Mouse (Mus musculus) myocyte (in vitro differentiated cells): ENCODE measurements around the gene Dpyd. TPM values are rescaled to one million over a fixed set of nuclear protein-coding genes. Genes with fewer than 3 reads are reported as not detected.

ENCODE experiments used
- H3K27me3 ChIP-seq: one replicate; pipeline ENCODE4 v1.6.1; 2011; ENCODE audit not compliant: control insufficient read depth, insufficient read depth, insufficient read length
- H3K36me3 ChIP-seq: one replicate; pipeline ENCODE4 v1.6.1; 2011; ENCODE audit not compliant: control insufficient read depth, insufficient read depth
- H3K4me2 ChIP-seq: one replicate; pipeline ENCODE4 v1.6.1; 2011; ENCODE audit warnings: low read depth, control low read depth
- H3K4me3 ChIP-seq: one replicate; pipeline ENCODE4 v1.5.1; 2011; ENCODE audit warnings: mild to moderate bottlenecking, control low read depth, moderate library complexity
- H3K79me2 ChIP-seq: one replicate; pipeline ENCODE4 v1.6.1; 2011; ENCODE audit not compliant: control insufficient read depth, insufficient read depth
- H3ac ChIP-seq: one replicate; pipeline ENCODE4 v1.6.1; 2011; ENCODE audit not compliant: control insufficient read depth, insufficient read length
- CEBPB ChIP-seq: IDR thresholded peaks from 2 replicates; pipeline ENCODE4 v1.6.1; 2011; ENCODE audit warnings: mild to moderate bottlenecking, moderate library complexity; ENCODE audit not compliant: poor library complexity, insufficient read depth, severe bottlenecking
- E2F4 ChIP-seq: IDR thresholded peaks from one replicate; pipeline ENCODE4 v1.6.1; 2011; ENCODE audit warnings: mild to moderate bottlenecking, control low read depth, moderate library complexity; ENCODE audit not compliant: insufficient read depth
- MAX ChIP-seq: IDR thresholded peaks from one replicate; pipeline ENCODE4 v1.6.1; 2011; ENCODE audit warnings: low read depth, mild to moderate bottlenecking, control low read depth
- MYOD1 ChIP-seq, 3 experiments: IDR thresholded peaks; one replicate each; pipeline ENCODE4 v1.6.1; 2011; ENCODE audit warnings: control low read depth in 2 of 3, low read depth in 2 of 3, mild to moderate bottlenecking in 2 of 3, moderate library complexity in 1 of 3; ENCODE audit not compliant: insufficient read length in 2 of 3, control insufficient read depth in 1 of 3
- MYOG ChIP-seq, 3 experiments: IDR thresholded peaks; one replicate each; pipeline ENCODE4 v1.6.1; 2011; ENCODE audit warnings: control low read depth in 2 of 3, low read depth in 2 of 3, mild to moderate bottlenecking in 2 of 3; ENCODE audit not compliant: insufficient read length in 2 of 3, control insufficient read depth in 1 of 3, insufficient read depth in 1 of 3
- POLR2A ChIP-seq: IDR thresholded peaks from one replicate; pipeline ENCODE4 v1.6.1; 2011; ENCODE audit warnings: low read depth, mild to moderate bottlenecking, control low read depth, moderate library complexity; ENCODE audit not compliant: insufficient read length
- POLR2AphosphoS2 ChIP-seq: IDR thresholded peaks from one replicate; pipeline ENCODE4 v1.6.1; 2011; ENCODE audit warnings: low read depth, control low read depth; ENCODE audit not compliant: insufficient read length
- REST ChIP-seq: IDR thresholded peaks from one replicate; pipeline ENCODE4 v1.6.1; 2011; ENCODE audit warnings: mild to moderate bottlenecking, control low read depth, moderate library complexity; ENCODE audit not compliant: insufficient read depth, insufficient read length
- SRF ChIP-seq: IDR thresholded peaks from one replicate; pipeline ENCODE4 v1.6.1; 2011; ENCODE audit warnings: low read depth; ENCODE audit not compliant: control insufficient read depth, insufficient read length
- TCF12 ChIP-seq: IDR thresholded peaks from one replicate; pipeline ENCODE4 v1.6.1; 2011; ENCODE audit warnings: mild to moderate bottlenecking, control low read depth; ENCODE audit not compliant: poor library complexity, insufficient read depth, severe bottlenecking
- TCF3 ChIP-seq: IDR thresholded peaks from one replicate; pipeline ENCODE4 v1.6.1; 2011; ENCODE audit warnings: low read depth, control low read depth; ENCODE audit not compliant: insufficient read length
- USF1 ChIP-seq: IDR thresholded peaks from one replicate; pipeline ENCODE4 v1.6.1; 2011; ENCODE audit warnings: low read depth, mild to moderate bottlenecking, control low read depth, moderate library complexity
- polyA plus RNA-seq: library from polyadenylated mRNA; unstranded; fragments of >200 nt; fragmentation: generic; extraction: Trizol; gene quantifications from one replicate; pipeline ENCODE4 v1.2.1, GENCODE M21; 2012; ENCODE audit warnings: missing spikeins

The Dpyd gene
- polyA plus RNA-seq, 1 experiment, result 2.0 TPM

- no peak overlapping the region for H3ac ChIP-seq
- no peak overlapping the region for H3K4me3 ChIP-seq
- H3K27me3 ChIP-seq, result no peaks in the 10 kb centered on the region
- H3K4me2 ChIP-seq, result no peak overlapping the region
- H3K36me3 ChIP-seq, result no peaks in the 10 kb centered on the region
- TF ChIP-seq SRF (no peak), TCF3 (no peak), REST (no peak), TCF12 (no peak), MAX (no peak), POLR2A (no peak), MYOG (IDR thresholded peaks at IDR 0.05; ENCODE audit: control insufficient read depth in 1 of 3, insufficient read depth in 1 of 3, insufficient read length in 2 of 3, low read depth in 2 of 3) (no peak)
- H3K79me2 ChIP-seq, result no peaks in the 10 kb centered on the region
Observed at GRCm38 (mm10) chr3:119362392-119362791, 800.5 kb downstream of the Dpyd start.

GRCm38 (mm10) chr3:119368931-119369330 is 807.0 kb downstream of the Dpyd start:
- Histone ChIP-seq H3K4me3 (no peak overlapping the region), H3K36me3 (no peaks in the 10 kb centered on the region), H3K79me2 (no peaks in the 10 kb centered on the region), H3K4me2 (no peak overlapping the region), H3K27me3 (no peaks in the 10 kb centered on the region), H3ac (no peak overlapping the region)
- TF ChIP-seq MYOG (IDR thresholded peaks at IDR 0.05; ENCODE audit: control insufficient read depth in 1 of 3, insufficient read depth in 1 of 3, insufficient read length in 2 of 3, low read depth in 2 of 3) (no peak), CEBPB (no peak), TCF12 (no peak), USF1 (no peak), REST (no peak), MYOD1 (IDR thresholded peaks at IDR 0.05; ENCODE audit: control insufficient read depth in 1 of 3, insufficient read length in 2 of 3, low read depth in 2 of 3) (no peak), POLR2A (no peak), SRF (no peak), E2F4 (no peak), MAX (no peak)

GRCm38 (mm10) chr3:119381119-119381518 is 819.2 kb downstream of the Dpyd start:
- TF ChIP-seq REST (no peak), MAX (no peak), CEBPB (no peak), TCF12 (no peak), USF1 (no peak), SRF (no peak)
- no peaks in the 10 kb centered on the region for H3K27me3 ChIP-seq
- H3K4me3 ChIP-seq, result no peak overlapping the region
- H3ac ChIP-seq, result no peak overlapping the region
- no peaks in the 10 kb centered on the region for H3K79me2 ChIP-seq
- H3K4me2 ChIP-seq, result no peak overlapping the region
- no peaks in the 10 kb centered on the region for H3K36me3 ChIP-seq

- no peak for TF ChIP-seq MAX
- TF ChIP-seq TCF12, result no peak
- no peak for TF ChIP-seq TCF3
- no peak for TF ChIP-seq POLR2A
- TF ChIP-seq REST, result no peak
- TF ChIP-seq MYOG (IDR thresholded peaks at IDR 0.05; ENCODE audit: control insufficient read depth in 1 of 3, insufficient read depth in 1 of 3, insufficient read length in 2 of 3, low read depth in 2 of 3), result no peak
- no peak for TF ChIP-seq SRF
- TF ChIP-seq MYOD1 (IDR thresholded peaks at IDR 0.05; ENCODE audit: control insufficient read depth in 1 of 3, insufficient read length in 2 of 3, low read depth in 2 of 3), result no peak
- no peak for TF ChIP-seq USF1
- no peak for TF ChIP-seq E2F4
- no peak for TF ChIP-seq CEBPB
- TF ChIP-seq POLR2AphosphoS2, result no peak
- Histone ChIP-seq H3K36me3 (no peaks in the 10 kb centered on the region), H3K27me3 (no peaks in the 10 kb centered on the region), H3K79me2 (no peaks in the 10 kb centered on the region), H3ac (no peak overlapping the region), H3K4me2 (no peak overlapping the region), H3K4me3 (no peak overlapping the region)
Observed at GRCm38 (mm10) chr3:119382395-119382794, 820.5 kb downstream of the Dpyd start.

GRCm38 (mm10) chr3:119387332-119388105 is 825.6 kb downstream of the Dpyd start:
- H3K4me2 ChIP-seq, result no peak overlapping the region

More at GRCm38 (mm10) chr3:119387332-119388105, 825.6 kb downstream of the Dpyd start:
- H3K4me3 ChIP-seq, result no peak overlapping the region
- H3ac ChIP-seq, result no peak overlapping the region
- no peak for TF ChIP-seq MYOG (IDR thresholded peaks at IDR 0.05; ENCODE audit: control insufficient read depth in 1 of 3, insufficient read depth in 1 of 3, insufficient read length in 2 of 3, low read depth in 2 of 3)
- H3K79me2 ChIP-seq, result no peaks in the 10 kb centered on the region
- H3K36me3 ChIP-seq, result no peaks in the 10 kb centered on the region
- H3K27me3 ChIP-seq, result no peaks in the 10 kb centered on the region
